Mouse (Mus musculus) erythroblast, adult 5-6 weeks (primary cell): ENCODE results near the gene Pnmt. TPM values are rescaled to one million over a fixed set of nuclear protein-coding genes. Genes with fewer than 3 reads are reported as not detected.

Experiments
- ATAC-seq: replicated peaks from 2 replicates; pipeline ENCODE4 v1.8.0; 2016; ENCODE audit warnings: moderate number of reproducible peaks, mild to moderate bottlenecking, moderate TSS enrichment, inconsistent platforms; ENCODE audit not compliant: poor library complexity, low FRiP score, severe bottlenecking
- total RNA-seq, 2 experiments: library from RNA; stranded (forward) in 1 of 2; stranded (reverse) in 1 of 2; fragments of 150-400 nt in 1 of 2; fragments of 200-764, 138-1000 nt in 1 of 2; gene quantifications; 2 replicates each; pipeline versions ENCODE4 v1.2.3 to v1.2.4; 2015 to 2017; ENCODE audit warnings: low replicate concordance in 2 of 2

Gene Pnmt
- not detected in 2 replicates for total RNA-seq (2015; ENCODE audit: low replicate concordance)
- total RNA-seq (2017; ENCODE audit: low replicate concordance) = not detected in 2 replicates

DNA sequence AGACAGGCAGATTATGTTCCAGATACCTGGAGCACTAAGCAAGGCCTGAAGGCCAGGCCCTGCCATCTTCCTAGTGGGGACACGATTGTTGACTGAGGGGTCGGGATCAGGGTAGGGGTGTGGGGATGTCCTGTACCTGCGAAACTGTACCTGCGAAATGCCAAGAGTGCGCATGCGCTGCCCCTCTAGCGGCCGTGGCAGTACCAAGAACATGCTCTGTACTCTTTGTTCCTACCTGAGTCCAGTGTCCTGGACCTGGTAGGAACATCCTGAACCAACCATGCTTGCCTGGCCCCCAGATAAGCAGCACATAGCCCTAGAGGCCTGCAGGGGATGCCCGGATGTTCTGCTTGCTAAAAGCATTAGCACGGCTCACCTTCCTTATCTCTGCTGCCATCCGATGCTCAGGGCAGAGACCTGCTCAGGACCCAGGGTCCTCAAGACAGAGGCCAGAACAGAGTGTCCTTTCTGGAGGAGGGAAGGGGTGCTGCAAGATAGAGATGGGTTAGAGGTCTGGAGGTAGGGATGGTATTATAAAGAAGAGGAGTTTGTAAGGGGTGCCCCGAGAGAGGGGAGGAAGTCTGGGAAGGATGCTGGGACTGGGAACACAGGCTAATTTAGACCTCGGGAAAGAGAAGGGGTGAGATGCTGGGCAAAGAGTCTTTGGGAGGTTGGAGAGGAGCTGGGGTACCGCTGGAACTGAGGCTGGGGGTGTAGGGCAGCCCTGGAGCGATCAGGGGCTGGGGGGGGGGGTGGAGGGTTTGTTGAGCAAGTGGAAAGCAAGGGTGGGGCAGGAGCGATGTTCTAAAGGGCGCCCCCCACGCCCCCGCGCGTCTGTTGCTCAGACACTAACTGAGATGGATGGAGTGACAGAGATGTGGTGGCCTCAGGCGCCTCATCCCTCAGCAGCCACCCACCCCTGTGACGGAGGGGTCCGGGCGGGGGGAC is at the start of gene Pnmt:
Gene Pnmt, plus strand, starts transcription at position 813 of the 948 bp plus-strand sequence.
- no peak for ATAC-seq

DNA sequence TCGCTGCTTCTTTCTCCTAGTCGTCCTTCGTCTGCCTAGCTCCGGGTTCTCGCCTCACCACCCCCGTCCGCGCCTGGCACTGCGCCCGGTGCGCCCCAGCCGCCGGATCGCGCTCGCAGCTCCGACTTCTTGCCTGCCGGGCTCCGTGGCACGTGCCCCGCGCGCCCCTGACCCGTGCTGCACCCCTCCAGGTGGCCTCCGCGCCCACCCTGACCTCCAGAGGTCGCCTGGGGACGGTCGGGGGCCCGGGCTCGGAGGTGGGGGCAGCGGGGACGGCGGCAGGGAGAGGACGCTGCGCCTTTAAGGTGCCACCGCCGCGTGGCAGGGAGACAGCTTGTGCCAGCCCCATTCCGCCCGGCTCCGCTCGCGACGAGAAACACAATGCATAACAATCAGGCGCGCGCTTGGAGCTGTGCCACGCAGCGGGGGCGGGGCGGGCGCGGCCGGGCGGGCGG is 47.7 kb upstream of the Pnmt start:
- ATAC-seq = no peak

DNA sequence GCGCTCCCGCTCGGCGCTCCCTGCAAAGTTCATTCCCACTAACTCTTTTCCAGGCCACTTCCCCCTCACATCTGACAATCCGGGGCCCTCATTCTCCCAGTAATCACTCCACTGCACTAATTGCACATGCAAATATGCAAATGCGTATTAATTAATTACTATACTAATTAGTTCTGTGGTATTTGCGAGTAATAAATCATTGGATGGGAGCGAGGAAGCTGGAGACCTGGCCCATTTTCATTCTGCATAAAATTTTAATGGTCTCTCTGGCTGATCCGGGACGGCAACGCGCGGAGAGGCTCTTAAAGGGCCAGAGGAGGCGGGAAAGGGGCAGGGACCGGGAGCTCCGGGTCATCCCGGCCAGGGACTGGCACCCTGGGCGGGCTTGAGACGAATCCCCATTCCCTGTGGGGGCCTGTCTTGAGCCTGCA is 47.2 kb upstream of the Pnmt start:
- no peak for ATAC-seq

DNA sequence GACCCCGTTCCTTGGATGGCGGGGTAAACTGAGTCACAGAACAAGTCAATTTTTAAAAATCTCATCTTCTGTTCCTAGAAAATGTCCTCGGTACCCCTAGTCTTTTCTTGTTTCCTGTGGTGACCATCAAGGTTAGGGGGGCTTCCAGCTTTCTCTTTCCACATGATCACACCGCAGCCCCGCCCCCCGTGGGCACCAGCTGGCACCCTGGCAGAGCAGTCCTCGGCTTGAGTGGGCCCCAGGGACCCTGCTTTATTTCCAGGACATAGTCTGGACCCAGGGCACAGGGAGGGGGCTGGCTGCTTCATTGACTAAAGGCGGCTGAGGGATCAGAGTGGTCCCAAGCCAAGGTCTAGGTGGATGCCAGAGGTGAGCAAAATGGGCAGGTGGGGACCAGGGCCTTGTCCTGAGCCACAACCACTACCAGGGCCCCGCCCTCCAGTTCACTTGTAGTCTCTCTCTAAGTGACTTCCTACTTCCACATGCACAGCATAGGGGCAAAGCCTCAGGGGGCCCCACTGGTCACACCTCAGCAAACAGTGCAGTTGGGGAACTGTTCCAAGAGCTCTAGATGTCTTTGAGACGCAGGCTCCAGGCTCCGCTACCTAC is 46.5 kb upstream of the Pnmt start:
- no peak for ATAC-seq

DNA sequence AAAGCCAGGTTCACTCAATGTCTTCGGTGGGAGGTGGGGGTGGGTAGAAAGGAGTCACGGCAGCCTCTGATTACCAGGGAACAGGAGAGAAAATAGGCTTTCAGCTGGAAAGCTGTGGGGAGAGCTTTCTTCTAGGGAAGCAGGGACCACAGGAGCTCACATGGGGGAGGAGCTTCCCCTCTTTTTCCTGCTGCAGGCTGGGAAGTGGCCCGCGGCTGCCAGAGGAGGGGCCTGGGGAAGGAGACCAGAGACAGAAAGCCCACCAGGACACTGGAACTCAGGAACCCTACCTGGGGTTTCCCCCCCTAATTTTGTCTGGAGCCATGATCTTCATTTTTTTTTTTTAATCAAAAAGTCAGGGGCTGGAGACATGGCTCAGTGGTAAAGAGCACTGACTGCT is 45.7 kb upstream of the Pnmt start:
- no peak for ATAC-seq

DNA sequence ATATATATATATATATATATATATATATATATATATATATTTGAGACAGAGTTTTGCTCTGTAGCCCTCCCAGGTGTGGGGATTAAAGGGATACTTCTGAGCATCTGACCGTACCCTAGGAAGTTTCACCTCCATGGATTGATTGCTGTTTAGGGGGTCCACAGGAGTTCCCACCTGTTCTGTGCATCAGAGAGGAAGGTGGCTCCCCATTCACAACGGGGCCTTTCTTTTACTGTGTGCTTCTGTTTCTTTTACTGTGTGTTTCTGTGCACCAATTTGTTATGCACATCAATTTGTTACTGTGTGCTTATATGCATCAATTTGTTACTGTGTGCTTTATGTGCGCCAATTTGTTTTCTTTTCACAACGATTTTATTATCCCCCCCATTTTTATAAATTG is 45.1 kb upstream of the Pnmt start:
- ATAC-seq = no peak

DNA sequence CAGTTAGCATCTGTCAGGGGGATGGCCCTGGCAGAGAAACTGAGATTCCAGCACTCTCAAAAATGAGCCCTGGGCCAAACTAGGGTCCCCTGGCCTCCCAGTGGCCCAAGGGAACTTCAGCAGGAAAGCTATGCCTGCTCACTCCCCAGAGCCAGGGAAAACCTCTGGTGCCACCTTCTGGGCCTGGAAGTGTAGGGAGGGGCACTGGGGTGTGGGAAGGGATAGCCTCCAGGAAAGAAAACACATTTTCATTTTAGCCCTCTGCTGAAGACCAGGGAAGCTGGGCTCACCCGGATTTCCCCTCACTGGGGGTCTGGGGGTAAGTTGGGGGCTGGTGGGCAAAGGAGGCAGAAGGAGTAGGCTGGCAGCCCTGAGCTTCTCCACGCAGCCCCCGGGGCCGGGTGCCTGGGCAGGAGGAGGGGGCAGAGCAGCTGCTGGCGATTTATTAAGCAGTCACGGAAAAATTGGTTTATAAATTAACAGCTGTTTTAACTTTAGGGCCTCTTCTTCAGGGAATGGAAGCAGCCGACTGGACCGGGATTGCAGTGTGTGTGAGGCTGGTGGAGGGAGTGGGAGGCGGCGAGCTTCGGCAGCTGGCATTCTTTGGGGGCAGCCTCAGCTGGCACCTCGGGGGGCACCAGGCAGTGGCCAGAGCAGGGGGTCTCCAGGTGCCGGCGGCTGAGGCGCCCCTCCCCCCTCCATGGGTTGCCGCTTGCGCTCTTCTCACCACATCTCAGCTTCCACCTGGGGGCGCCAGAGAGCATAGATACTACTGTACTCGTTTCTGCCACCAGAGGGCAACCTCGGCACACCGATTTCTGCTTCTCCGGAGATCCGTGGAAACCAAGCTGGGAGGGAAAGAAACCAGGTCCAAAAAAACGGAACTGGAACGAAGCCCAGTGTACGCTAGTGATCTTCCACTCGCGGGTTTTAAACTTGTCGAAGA is 44.0 kb upstream of the Pnmt start:
- peak; percentile 77 for ATAC-seq

DNA sequence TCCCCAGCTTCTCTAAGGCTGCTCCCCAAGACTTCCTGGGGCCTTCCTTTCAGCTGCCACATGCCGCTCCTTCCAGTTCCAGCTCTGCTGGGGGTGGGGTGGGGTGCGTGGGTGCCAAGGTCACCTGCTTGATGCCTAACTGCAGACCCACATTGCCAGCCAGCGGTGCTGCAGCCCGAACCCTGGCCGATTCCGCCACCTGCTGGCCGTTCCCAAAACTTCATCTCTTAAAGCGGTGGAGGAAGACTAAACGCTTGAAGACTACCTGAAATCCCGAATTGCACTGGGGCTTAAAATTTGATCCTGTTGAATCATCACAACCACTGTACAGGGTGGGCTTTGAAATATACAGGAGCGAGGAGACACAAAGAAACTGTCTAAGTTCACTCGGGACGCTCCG is 41.0 kb upstream of the Pnmt start:
- ATAC-seq = 0 out of 2 replicates have a peak, but pooled peaks have one; percentile 51

DNA sequence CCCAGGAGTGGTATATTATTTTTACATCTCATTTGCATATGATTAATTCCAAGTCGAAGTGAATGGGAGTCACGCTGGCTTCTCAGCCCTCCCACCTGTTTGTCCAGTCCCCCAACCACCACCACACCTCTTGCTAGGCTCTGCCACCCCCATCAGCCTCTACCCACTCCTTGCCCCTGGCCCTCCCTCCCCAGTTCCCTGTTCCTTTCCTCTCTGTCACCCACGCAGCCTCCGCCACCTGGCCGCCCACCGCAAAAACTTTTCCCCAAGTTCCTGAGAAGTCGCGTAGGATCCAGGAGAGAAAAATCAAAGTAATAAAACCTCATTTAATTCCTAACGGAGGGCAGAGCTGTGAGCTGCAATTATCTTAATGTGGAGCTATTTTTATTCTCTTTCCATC is 40.1 kb upstream of the Pnmt start:
- ATAC-seq = no peak

DNA sequence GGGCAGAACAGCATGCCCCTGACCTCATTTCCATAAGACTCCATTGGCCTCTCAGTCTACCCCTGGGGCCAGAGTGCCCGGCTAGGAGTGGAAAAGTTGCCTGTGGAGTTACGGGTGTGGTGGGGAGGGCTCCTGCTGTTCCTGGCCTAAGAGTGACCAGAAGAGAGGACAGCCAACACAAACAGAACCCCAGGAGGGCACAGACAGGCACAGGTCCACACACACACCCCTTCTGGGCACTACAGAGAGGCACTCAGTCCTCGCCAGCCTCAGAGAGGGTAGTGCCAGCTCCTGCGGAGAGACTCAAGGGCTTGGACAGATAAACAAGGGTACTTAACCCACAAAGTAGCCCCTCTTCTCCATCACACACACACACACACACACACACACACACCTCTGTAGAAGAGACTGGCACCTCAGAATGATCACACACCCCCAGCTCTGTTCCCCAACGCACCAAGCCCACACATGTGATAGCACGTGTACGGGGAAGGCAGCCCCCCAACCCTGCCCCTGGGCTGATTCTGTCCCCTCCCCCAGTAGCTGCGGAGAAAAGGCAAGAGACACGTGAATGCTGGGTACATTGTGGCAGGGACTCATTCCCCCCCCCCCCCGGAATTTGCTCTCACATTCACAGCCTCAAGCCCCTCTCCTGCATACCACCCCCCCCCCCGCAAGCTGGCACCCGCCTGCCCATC is 38.7 kb upstream of the Pnmt start:
- no peak for ATAC-seq

DNA sequence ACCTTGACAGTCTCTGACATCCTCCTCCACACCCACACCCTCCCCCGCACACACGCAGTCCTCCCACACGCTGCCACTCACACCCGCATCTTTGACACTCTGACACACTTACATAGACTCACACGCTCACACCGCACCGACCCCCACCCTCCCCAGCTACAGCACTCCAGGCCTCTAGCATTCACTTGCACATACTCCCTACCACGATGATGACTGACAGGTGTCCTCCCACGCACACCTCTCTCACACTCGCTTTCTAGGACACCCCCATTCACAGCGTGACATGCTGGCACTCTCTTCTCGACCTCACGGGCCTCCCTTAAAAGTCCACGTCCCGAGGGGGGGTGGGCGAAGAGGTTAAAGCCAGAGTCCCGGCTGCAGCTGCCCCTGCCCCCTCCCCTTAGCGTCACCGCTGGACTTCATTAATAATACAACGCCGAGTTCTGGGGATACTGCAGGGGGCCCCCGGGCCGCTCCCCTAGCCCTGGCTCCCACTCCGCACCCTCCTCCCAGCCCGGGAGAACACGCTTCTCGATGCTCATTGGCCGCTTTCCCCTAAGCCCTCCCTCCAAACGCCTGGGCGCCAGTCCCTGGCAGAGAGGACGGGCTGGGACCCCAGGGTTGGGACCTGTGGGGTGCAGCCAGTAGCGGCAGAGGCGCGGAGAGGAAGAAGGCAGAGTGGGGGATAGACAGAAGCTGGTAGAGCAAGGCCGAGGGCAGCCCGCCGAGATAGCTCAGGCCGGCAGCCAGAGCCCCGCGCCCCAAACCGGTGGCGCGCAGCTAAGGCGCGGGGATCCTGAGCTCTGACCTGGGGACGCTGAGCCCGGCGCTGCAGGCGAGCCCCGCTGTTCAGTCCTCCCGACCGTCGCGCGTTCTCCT is 37.9 kb upstream of the Pnmt start, which contains the start of gene Ppp1r1b:
Gene Ppp1r1b, plus strand, starts transcription at position 322 of the 879 bp plus-strand sequence.
- ATAC-seq = no peak

DNA sequence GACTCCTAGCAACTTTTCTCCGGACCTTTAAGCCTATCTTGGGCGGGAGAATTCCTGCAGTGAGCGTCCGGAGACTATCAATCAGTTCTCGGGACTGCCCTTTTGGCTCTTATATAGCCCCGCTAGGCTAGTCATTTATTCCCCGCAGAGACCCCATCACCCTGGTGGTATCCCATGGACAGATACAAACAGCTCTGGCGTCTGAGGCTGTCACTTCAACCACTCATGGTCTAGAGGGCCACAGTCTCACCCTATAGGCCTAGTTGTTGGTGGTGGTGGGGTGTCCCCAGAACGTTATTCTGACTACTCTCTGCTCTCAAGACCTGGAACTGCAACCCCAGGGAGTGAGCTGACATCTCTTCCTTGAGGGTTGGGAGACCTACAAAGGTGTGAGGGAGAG is 36.9 kb upstream of the Pnmt start:
- no peak for ATAC-seq

DNA sequence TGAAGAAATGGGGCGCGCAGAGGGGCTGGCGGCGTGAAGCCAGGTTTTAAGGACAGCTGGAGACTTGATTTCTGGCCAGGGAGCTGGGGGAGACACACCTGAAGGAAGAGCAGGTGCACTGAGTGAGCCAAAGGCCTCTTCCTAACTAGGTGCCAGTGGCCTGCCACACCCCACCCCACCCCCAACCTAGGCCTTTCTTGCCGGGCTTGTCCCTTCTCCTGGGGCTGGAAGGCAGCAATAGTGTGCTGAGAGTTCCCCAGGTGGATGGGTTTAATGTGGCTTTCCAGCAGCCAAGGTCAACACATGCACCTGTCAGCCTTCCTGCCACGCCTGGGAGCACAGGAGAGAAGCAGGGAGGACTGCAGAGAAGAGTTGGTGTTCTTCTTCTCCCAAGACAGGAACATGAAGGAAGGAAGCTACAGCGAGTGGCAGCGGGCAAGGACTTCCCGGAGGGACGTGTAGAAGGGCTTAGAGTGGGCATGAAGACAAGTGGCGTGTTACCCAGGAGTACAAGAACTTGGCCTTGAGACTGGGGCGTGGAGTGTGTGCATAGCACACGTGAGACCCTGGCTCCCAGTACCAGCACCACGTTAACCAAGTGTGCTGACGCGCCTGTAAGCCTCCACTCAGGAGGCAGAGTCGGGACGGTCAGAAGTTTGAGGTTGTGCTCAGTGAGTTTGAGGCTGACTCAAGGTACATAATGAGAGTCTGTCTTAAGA is 33.8 kb upstream of the Pnmt start:
- ATAC-seq = no peak

DNA sequence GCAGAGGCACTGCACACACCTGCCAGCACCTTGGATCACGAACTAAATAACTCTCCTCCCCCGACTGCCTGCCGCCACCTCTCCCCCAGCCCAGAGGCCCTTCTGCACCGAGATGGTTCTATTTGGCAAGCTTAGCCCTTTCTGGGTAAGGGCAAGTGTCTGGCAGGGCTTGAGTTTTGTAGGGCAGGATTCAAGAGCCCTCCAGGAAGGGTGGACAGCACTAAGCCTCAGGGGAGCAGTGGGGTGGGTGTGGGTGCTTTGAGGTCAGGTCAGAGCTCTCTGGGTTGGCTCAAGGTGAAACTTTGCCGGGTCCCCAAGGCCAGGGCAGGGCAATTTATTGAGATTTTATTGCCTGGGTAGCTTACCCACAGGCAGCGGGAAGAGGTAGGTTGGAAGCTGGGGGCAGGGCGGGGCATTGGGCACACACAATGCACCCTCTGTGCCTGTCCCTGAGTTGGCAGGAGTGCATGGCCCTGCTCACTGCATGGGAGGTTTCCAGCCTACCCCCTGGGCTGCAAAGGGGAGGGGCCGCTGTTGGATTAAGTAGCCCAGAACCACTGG is 32.5 kb upstream of the Pnmt start:
- ATAC-seq = no peak

DNA sequence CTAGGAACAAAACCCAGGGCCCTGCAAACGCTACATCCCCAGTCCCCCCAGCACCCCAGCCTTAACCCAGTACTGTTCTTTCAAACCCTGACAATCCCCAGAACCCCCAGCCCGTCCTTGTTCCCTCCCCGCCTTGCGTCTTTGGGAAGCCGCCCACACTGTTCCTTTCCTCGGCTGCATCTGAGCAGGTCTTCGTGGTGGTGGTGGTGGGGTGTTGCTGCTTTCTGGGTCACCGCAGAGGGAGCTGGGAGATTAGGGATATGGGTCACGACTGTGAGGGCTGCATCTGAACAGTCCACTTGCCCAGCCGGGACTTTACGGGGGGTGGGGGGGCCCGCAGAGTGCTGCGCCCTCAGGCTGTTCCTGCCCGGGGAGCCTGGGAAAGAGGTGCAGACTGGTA is 31.8 kb upstream of the Pnmt start:
- no peak for ATAC-seq

DNA sequence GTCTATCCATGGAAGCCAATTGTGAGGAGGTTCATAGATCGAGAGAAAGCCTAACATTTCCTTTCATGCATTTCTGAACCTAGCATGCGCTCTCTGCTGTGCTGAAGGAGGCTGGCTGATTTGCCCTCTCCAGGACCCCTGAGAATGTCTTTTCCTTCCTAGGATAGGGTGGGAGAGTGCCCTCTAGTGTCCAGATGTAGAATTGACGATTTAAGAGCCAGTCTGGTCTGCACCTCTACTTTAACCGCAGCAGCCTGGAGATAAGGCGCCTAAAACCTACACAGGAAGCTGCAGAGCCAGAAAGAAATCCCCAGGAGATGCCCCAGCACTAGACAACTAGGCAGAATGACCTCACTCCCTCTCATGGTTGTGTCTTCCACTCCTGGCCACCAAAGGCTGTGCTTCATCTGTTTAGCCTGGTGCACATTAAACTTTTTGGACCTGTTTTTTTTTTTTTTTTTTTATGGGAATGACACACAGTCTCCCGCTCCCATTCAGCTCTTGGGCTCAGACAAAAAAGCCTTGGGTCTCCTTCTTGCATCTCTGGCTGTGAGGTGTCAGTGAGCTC is 30.4 kb upstream of the Pnmt start:
- ATAC-seq = peak; percentile 43; the same call in 1 of the 2 replicates
